Mouse (Mus musculus) left cerebral cortex, adult 11 months (tissue): Measurements from ENCODE around the gene Smg6.

ENCODE experiments used
- DNase-seq: peaks from one replicate; pipeline ENCODE4 v3.0.0; 2022; ENCODE audit warnings: low spot score

Gene Smg6

DNA sequence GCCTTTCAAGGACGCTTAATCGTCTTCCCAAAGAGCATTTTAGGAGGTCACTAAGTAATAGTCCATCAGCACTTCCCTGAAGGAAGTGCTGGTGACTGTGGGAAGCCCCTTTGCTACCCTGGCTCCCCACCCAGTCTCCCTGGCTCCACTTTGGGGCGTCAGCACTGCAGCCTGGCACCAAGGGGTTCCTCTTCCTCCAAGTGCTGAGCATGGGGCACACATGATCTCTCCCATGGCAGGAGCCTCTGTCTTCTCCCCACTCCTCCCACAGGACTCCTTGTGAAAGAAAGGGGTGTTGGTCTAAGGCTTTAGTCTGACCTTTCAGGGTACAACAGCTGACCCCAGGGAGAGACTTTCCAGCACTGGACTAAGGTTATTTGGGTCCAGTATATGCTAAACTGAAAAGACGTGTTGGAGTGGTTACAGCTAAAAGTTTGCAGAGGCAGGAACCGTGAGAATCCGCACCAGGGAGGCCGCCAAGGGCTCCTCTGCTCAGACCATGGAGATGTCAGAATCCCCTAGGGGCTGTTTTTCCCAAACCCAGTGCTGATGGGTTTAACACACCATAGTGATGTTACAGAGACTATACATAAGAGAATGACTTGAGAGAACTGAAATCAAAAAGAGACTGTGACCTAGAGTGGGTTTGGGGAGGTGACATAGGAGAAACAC, 122.2 kb downstream of the Smg6 start:
- no peak for DNase-seq

DNA sequence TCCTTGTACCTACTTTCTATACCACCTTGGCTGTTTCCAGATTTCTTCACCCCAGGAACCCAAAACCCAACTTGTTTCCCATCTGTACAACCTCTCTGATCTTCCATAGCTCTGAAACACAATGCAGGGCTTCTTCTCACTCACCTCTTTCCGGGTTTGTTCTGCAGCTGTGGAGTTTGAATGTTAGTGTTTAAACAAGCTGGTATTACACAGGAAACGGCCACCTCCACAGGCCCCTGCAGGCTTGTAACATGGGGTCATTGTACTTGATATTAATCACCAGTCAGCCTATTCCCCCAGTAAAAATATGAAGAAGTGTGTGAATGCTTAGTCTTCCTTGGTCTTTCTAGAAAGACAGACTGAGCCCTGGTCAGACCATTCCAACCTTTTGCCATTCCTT, 123.5 kb downstream of the Smg6 start:
- DNase-seq = no peak

DNA sequence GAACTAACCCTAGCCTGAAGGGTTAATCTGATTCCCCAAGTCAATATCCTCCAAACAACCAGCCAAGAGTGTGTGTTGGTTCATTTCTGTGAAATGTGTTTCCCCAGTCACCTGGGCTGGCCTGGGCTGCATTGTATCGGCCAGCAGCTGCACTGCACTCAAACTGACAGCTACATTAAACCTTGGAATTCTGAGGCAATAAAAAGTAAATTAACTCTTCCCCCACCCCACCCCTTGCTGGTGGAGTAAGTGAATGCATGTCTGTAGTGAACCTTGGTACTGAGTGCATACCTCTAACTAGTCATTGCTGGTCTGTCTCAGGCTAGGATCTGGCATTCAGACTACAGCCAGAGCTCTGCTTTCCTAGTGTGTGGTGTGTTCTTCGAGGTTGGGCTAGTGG, 124.2 kb downstream of the Smg6 start:
- no peak for DNase-seq

DNA sequence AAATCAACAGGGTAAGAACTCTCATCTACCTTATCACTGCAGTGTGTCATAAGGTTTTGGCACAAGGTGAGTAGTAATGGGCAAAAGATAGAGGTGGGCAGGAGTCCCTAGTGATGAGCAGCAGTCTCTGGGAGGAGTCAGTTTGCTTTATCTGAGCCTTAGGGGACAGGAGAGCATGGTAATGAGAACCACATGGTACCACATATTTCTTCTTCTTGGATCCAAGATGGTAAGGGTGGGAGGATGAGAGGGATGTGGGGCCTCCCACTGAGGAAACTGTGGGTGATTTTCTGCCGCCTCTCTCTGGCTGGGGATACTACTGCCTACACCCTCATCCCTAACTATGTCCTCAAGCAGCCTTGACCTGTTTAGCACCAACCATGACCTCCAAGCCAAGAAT, 125.6 kb downstream of the Smg6 start:
- DNase-seq = no peak

DNA sequence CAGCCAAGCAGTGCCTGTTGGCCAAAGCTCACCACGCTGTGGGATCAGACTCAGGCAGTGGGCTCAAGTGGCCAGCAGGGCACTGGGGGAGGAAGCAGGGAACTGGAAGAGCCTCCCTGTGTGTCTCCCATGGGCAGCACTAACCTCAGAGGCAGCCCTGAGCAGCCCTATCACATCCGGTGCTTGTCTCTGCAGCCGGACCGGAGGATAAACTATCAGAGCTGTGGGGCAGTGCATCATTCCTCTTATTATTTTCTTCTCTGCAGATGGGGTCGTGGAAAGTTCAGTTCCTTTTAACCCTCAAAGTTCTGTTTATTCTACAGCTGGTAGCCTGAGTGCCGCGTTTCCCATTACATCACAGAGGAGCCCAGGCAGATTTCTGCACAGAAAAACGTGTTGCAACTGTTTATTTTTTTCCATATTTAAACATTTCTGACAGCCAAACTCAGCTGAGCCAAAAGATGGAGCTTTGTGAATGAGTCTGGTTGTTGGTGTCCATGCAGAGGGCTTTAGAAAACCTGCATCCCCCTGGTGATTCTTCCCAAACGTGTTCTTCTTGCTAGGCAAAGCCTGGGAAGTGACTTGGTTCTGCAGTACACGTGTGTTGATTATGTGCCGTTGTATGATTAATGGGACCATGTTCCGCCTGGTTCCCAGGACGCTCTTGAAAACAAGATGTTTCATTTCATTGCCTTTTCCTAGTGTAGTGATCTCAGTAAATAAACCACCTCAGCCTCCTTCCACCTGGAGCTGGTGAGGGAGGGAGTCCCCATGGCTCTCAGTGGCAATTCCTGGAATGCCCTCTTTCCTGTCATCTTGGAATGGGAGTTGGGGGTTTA, 126.3 kb downstream of the Smg6 start:
- no peak for DNase-seq

DNA sequence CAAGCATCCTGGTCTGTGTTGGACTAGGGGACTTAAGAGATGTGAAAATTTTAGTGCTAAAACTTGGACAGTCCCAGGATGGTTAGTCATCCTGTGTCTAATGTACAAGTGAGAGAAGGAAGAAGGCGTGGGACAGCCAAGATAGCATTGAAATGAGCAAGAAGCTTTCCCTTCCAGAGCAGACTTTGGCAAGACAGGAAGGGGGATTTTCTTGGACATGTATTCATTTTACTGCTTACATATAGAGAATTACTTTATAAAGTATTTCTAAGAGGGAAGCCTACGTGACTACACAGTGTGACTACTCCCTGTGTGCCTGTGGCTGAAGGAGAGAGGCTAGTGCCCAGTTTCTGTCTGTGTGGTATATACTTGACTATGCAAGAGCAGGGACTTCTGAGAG, 127.4 kb downstream of the Smg6 start:
- no peak for DNase-seq

DNA sequence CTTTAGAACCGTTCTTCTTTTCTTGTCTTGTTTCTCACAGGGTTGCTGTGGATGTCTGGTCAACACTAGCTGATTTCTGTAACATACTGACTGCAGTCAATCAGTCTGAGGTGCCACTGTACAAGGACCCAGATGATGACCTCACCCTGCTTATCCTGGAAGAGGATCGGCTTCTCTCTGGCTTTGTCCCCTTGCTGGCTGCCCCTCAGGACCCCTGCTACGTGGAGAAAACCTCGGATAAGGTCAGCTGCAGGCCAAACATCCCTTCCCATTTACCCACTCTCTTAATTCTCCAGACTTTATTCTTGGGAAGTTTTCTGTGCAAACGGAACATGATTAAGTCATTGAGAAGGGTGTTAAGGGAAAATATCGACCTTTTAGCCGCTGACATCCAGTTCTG, 128.1 kb downstream of the Smg6 start:
- no peak for DNase-seq

DNA sequence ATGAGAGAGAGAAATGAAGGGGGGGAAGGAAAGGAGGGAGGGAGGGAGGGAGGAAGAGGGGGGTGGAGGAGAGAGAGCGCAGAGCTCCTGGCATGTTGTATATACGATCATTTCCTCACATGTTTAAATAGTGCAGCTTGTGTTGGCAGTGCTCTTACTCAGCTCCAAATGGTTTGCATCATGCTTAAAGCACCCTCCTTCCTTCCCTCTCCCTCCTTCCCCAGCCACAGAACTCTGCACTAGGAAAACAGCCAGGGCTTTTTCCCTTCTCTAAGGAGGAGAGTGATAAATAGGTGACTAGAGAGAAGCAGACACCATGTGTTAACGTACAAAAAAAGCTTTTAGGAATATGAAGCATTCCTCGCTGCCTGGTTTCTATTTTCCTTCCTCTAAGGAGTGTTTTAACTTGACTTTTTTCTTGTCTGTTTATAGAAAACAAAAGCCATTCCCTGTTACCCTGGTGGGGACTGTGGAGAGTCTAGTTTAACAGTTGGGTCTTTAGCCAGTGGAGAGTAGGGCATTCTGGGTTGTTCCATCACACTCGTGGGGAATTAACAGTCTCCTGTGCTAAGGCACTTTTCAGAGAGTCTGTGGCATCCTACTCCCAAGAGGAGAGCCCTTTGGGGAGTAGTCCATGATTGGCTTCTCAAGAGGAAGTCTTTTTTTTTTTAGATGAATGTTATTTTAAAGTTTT, 128.7 kb downstream of the Smg6 start:
- no peak for DNase-seq

DNA sequence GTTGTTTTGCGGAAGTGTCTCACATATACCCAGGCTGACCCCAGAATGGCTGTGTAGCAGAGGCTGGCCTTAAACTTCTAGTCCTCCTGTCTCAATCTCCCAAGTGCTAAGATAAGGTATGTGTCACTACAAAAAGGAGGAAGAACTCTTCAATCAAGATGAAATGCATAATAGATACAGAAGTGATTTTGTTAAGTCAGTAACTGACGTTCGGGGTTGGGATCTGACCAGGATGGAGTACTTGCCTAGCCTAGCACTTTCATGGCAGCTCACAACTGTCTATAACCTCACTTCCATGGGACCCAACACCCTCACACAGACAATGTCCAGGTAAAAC, 129.2 kb downstream of the Smg6 start:
- no peak for DNase-seq

DNA sequence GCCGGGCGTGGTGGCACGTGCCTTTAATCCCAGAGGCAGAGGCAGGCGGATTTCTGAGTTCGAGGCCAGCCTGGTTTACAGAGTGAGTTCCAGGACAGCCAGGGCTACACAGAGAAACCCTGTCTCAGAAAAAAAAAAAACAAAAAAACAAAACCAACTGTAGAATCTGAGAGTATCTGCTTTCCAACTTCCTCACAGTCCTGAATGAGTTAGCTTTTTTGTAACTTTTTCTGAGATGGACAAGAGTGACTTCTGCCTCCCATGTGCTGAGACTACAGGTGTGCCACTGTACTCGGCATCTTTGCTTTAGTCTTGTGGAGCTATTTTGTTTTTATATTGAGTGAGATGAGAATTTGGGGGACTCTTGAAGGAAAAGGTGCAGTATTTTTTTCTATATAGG, 137.0 kb downstream of the Smg6 start:
- no peak for DNase-seq

DNA sequence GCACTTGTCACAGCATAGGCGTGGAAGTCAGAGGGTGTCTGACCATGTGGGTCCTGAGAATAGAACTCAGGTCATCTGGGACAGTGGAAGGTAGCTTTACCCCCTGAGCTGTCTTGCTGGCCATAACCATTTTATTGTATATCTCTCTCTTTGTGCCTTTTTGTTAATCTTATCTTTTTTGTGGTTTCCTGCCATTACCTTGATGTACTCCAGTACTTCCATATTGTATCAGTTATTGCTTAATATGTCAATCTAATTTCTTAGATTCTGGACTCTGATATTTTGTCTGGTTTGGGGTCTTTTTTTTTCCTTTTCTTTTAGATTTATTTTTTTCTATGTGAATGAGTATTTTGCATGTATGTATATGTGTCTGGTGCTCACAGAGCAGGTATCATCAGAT, 138.6 kb downstream of the Smg6 start:
- no peak for DNase-seq

DNA sequence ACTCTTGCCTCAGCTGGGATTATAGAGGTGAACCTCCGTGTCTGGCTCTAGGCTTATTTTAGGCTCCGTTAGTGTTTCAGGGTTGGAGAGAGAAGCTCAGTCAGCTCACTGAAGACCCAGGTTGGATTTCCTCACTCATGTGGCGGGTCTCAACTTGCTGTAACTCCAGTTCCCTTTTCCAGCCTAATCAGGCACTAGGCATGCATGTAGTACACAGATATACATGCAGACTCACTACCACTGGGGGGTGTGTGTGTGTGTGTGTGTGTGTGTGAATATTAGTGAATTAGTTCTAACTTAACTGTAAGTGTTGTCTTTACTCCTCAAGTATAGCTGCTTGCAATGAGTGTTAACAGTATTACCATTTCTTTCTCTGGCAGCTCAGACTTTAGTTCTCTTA, 145.7 kb downstream of the Smg6 start:
- DNase-seq = no peak

DNA sequence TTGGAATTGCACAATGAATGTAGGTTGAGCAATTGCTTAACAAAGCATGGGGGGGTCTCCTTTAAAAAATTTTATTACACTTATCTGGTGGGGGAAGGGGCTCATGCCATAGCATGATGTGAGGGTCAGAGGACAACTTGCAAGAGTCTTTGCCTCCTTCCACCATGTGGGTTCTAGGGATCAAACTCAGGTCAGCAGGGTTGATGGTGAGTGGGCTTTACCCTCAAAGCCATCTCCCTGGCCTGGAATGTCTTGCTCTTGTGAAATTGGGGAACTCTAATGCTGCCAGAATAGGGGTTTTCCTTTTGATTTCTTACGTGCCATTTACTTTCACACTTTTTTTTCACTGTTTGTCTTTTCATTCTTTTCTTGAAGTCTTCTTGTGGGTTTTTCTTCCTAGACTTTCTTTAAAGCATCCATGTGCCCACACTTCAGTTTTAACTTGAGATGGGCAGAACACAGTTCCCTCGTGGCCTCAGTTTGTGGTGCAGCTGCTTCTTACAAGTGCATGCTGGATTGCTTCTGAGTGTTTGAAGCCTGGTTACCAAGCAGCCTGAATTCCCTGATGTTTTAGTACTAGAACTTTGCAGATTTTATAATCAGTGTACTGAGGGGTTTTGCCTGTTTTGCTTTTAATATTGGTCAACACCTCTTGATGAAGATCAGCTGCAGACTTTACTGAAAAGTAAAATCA, 147.5 kb downstream of the Smg6 start:
- no peak for DNase-seq

DNA sequence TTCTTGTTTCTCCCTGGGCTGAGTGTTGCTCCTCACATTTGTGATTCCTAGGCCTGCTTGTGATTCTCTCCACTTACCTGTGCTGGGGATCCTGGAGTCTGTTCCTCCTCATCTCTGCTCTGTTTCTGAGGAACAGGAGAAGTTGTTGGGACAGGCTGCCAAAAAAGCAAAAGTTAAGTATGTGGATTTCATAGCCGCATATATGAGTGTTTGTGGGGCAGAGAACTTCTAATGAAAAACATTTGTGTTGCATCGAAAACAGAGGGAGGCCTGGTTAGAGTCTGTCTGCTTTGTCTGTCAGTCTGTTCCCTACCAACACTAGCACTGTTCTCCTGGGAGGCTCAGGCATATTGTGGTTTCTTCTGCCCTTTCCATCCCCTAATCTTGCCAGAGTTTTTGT, 148.1 kb downstream of the Smg6 start:
- DNase-seq = no peak

DNA sequence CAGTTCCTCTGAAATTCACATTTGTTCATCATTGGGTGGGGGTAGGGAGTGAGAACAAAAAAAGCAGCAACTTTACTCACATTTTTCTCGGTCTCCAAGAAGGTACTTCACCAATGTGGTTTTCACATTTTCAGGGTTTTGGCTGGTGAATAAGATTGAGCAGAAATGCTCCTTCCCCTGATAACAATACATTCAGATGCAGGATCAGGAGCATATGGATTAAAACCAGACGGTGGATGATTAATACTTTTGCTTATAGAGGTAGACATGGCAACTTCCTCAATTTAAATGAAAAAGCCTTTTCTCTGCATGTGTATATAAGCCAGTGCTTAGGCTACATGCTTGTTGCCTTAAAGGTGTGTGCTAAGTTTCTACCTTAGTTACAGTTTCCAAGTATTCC, 148.9 kb downstream of the Smg6 start:
- DNase-seq = no peak

DNA sequence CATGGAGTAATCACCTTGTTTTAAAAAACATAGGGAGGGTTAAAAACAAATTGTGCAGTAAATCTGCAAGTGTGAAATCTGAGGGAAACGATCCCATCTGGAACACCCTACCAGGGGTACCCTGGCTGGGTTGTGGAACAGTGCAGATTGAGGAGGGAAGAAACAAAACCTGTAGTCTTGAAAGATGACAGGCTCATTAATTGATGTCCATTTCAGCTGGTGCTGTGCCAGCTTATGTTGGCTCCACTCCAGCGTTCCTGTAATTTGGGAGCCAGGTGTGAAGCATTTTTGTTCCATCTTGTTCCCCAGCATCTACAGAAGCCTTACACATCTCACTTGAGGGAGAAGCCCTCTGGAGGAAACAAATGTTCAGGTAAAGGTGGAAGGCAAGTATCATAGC, 153.0 kb downstream of the Smg6 start:
- no peak for DNase-seq

DNA sequence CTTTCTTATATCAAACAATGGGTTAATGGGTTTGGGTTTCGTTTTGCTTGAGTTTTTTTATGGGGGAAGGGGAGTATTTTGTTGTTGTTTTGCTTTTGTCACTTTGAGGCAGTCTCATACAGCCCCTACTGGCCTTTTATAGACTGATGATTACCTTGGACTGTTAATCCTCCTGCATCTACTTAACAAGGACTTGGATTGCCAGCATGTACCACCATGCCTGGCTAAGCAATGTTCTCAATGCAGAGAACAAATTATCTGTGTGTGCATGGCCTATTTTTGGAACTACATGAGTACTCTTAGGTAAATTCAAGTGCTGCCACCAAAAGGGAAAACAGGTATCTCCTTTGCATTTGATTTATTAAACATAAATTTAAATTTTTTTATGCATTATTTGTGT, 157.4 kb downstream of the Smg6 start:
- no peak for DNase-seq

DNA sequence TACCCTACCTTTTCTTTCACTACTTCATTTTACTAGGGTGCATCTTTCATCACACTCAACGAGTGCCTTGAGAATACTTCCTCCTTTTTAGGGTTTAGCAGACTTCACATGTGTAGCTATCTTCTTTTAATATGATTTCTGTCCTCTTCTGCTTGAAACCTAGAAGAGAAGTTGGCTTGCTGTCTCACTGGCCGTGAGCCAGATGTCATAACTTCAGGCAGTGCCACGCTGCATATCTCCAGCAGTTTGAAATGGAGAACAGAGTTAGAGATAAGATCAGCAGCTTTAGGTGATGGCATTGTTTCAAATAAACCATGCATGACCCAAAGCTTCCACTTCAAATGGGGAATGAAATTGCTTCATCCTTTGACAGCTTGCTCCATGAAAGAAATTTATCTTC, 166.5 kb downstream of the Smg6 start:
- no peak for DNase-seq

DNA sequence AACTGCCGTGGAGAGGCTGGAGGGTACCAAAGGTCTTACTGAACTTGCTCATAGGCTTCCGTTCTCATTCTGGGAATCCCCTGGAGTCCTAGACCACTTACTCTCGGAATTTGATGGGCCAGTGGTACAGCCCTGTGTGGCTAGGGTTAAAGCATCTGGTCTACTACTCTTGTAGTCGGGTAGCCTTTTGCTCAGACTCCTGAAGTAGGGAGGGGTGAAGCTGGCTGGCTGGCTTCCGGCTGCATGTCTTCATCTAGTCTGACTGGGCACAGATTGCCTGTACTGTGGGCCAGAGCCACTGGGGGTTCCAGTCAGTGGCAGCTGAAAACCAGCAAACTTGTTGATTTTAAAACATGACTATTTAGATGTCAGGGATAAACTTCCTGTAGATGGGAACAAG, 167.0 kb downstream of the Smg6 start:
- no peak for DNase-seq

DNA sequence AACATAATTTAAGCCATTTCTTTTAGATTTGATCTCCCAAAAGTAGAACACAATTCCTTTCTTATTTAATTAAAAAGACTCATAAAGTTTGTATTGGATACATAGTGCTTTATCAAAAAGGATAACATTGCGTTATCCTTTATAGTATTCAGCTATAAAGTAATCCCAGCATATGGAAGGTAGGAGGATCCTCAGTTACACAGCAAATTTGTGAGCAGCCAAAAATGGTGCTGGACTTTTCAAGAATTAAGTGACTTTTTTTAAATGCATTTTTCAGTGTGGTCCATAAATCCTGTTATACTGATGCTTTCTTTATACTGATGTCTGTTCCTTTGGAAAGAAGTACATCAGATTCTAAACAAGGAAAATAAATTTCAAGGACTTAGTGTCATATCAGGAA, 169.1 kb downstream of the Smg6 start:
- no peak for DNase-seq

DNA sequence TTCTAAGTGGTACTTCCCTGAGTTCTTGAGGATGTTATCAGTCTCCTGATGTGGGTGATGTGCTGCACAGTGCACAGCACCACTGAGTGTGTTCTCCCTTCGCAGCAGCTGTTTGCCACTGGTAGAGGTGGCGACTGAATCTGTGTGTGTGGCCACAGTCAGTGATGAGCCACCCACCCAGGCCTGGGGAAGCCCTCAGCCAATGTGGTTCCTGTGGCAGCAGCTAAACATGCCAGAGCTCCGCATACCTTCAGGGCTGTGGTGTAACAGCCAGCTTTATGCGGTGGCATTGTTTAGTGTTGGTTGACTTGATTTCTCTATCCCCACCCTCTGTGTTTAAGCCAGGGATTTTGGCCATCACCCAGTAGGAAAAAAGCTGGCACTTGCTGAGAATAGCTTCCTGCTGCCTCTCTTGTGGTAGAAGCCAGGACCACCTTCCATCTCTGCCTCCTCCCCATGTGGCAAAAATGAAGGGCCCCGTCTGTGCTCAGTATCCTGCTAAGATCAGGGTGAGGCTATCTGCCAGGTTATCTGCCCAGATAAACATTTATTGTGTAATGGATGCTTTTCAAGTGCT, 177.2 kb downstream of the Smg6 start:
- DNase-seq = no peak

DNA sequence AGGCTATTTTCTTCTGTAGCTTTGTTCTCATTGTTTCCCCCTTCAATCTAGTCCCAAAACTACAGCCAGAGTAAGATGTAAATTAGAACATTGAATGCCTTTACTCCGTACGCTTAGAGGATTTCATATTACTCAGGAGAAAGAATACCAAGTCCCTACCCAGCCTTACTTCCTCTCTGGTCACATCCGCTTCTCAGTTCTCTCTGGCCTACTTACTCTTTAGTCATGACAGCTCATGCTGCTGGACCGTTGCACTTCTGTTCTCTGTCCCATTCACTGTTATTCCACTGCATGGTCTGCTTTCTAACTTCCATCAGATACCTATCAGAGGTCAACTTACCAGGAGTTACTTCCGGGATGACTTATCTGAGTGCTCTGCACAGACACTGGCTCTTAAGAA, 181.0 kb downstream of the Smg6 start:
- DNase-seq = no peak

DNA sequence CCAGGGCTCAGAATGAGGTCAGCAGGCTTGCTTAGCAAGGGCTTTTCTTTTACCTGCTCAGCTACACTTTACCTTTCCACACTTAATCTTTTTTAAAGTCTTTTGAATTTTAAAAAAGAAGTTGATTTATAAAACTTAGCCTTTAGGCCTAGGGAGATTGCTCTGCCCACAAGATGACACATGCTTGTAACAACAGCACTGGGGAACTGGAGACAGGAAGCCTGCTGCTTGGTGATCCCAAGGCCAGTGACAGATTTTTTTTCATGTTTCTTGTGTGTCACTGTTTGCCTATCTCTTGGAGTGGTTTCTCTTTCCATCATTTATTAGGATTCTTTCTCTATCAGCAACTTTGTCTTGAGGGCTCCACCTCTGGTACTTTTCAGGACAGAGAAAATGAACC, 183.3 kb downstream of the Smg6 start:
- DNase-seq = no peak
